Mouse (Mus musculus) embryonic facial prominence, embryonic 12.5 days (tissue): ENCODE data around the gene Lama5. TPM values are rescaled to one million over a fixed set of nuclear protein-coding genes. Genes with fewer than 3 reads are reported as not detected.

Source experiments
- ATAC-seq: fragments of 200-750 bp; cut with Nextera tagmentation; 2 replicates; pipeline ENCODE4 v1.8.0; 2017; ENCODE audit not compliant: insufficient number of reproducible peaks, insufficient read depth, low FRiP score, low TSS enrichment
- H3K27ac ChIP-seq: fragments of 300-500 bp; sonication (generic); 2 replicates; pipeline ENCODE4 v1.5.1; 2016; ENCODE audit warnings: mild to moderate bottlenecking
- H3K27me3 ChIP-seq: fragments of 300-500 bp; sonication (generic); 2 replicates; pipeline ENCODE4 v1.6.1; 2016; ENCODE audit warnings: mild to moderate bottlenecking, moderate library complexity
- H3K36me3 ChIP-seq: fragments of 300-500 bp; sonication (generic); 2 replicates; pipeline ENCODE4 v1.6.1; 2016; ENCODE audit warnings: mild to moderate bottlenecking
- H3K4me1 ChIP-seq: fragments of 300-500 bp; sonication (generic); 2 replicates; pipeline ENCODE4 v1.6.1; 2016
- H3K4me2 ChIP-seq: fragments of 300-500 bp; sonication (generic); replicated peaks from 2 replicates; pipeline ENCODE4 v1.6.1; 2016; ENCODE audit warnings: mild to moderate bottlenecking, moderate library complexity
- H3K4me3 ChIP-seq: fragments of 300-500 bp; sonication (generic); 2 replicates; pipeline ENCODE4 v1.5.1; 2016; ENCODE audit warnings: mild to moderate bottlenecking
- H3K9ac ChIP-seq: fragments of 300-500 bp; sonication (generic); 2 replicates; pipeline ENCODE4 v1.6.1; 2016; ENCODE audit warnings: mild to moderate bottlenecking, moderate library complexity
- H3K9me3 ChIP-seq: fragments of 300-500 bp; sonication (generic); 2 replicates; pipeline ENCODE4 v1.6.1; 2016; ENCODE audit warnings: mild to moderate bottlenecking, moderate library complexity
- whole genome bisulfite sequencing: fragments of 180-500 bp; shearing (Covaris S2); methylation state at CpG from one replicate; pipeline ENCODE4 v1.1.7; 2016; 5-methylcytosine and 5-hydroxymethylcytosine counted together
- polyA plus RNA-seq: library from polyadenylated mRNA; unstranded; fragments of >200 nt; fragmentation: Nextera tagmentation; extraction: Ambion mirVana; gene quantifications from 2 replicates; pipeline ENCODE4 v1.2.1, GENCODE M21; 2016

Lama5 gene
- polyA plus RNA-seq, 1 experiment from 2014 or later, result 14.2 TPM

- Histone ChIP-seq H3K36me3 (no peaks in the 10 kb centered on the region), H3K9me3 (no peaks in the 10 kb centered on the region), H3K9ac (no peak overlapping the region), H3K4me3 (no peak overlapping the region), H3K27ac (no peak overlapping the region), H3K27me3 (no peaks in the 10 kb centered on the region), H3K4me2 (no peak overlapping the region), H3K4me1 (no peaks in the 10 kb centered on the region)
- no peak for ATAC-seq
- WGBS, result 80% methylated on average over 12 of the region's 12 CpGs
Measured at GRCm38 (mm10) chr2:180205083-180205955, 20.3 kb downstream of the Lama5 start.

- Histone ChIP-seq H3K9ac (no peak overlapping the region), H3K27ac (no peak overlapping the region), H3K4me3 (no peak overlapping the region), H3K4me1 (no peaks in the 10 kb centered on the region), H3K4me2 (no peak overlapping the region), H3K9me3 (no peaks in the 10 kb centered on the region), H3K36me3 (no peaks in the 10 kb centered on the region), H3K27me3 (no peaks in the 10 kb centered on the region)
- ATAC-seq, result no peak
- 83% methylated on average over 9 of the region's 9 CpGs for WGBS
Measured at GRCm38 (mm10) chr2:180204501-180204900, 21.2 kb downstream of the Lama5 start.

- H3K27me3 ChIP-seq, result no peaks in the 10 kb centered on the region
- no peaks in the 10 kb centered on the region for H3K9me3 ChIP-seq
- no peaks in the 10 kb centered on the region for H3K36me3 ChIP-seq
- no peak overlapping the region for H3K9ac ChIP-seq
- no peak overlapping the region for H3K4me3 ChIP-seq
- ATAC-seq, result no peak
- H3K4me2 ChIP-seq, result no peak overlapping the region
- no peaks in the 10 kb centered on the region for H3K4me1 ChIP-seq
- WGBS, result 80% methylated on average over 10 of the region's 10 CpGs
- H3K27ac ChIP-seq, result no peak overlapping the region
Measured at GRCm38 (mm10) chr2:180202805-180203204, 22.9 kb downstream of the Lama5 start.

- Histone ChIP-seq H3K9me3 (no peaks in the 10 kb centered on the region), H3K4me1 (no peaks in the 10 kb centered on the region), H3K27ac (no peak overlapping the region), H3K27me3 (no peaks in the 10 kb centered on the region), H3K36me3 (no peaks in the 10 kb centered on the region), H3K4me2 (no peak overlapping the region), H3K4me3 (no peak overlapping the region), H3K9ac (no peak overlapping the region)
- no peak for ATAC-seq
- WGBS, result 90% methylated on average over 14 of the region's 14 CpGs
Measured at GRCm38 (mm10) chr2:180202263-180202662, 23.4 kb downstream of the Lama5 start.

GRCm38 (mm10) chr2:180201303-180201702 lies 24.4 kb downstream of the Lama5 start:
- H3K4me3 ChIP-seq, result no peak overlapping the region
- no peaks in the 10 kb centered on the region for H3K36me3 ChIP-seq
- H3K27me3 ChIP-seq, result no peaks in the 10 kb centered on the region
- H3K27ac ChIP-seq, result no peak overlapping the region
- H3K9me3 ChIP-seq, result no peaks in the 10 kb centered on the region
- H3K4me1 ChIP-seq, result no peaks in the 10 kb centered on the region
- no peak for ATAC-seq
- WGBS, result 71% methylated on average over 9 of the region's 9 CpGs
- no peak overlapping the region for H3K9ac ChIP-seq
- H3K4me2 ChIP-seq, result no peak overlapping the region

- Histone ChIP-seq H3K9ac (no peak overlapping the region), H3K36me3 (no peaks in the 10 kb centered on the region), H3K27me3 (no peaks in the 10 kb centered on the region), H3K4me3 (no peak overlapping the region), H3K4me1 (no peaks in the 10 kb centered on the region), H3K27ac (no peak overlapping the region), H3K4me2 (no peak overlapping the region), H3K9me3 (no peaks in the 10 kb centered on the region)
- 76% methylated on average over 11 of the region's 11 CpGs for WGBS
- ATAC-seq, result no peak
Measured at GRCm38 (mm10) chr2:180200681-180201080, 25.0 kb downstream of the Lama5 start.

GRCm38 (mm10) chr2:180198782-180199181 lies 26.9 kb downstream of the Lama5 start:
- ATAC-seq, result no peak
- H3K27ac ChIP-seq, result no peak overlapping the region
- H3K36me3 ChIP-seq, result no peaks in the 10 kb centered on the region
- H3K9ac ChIP-seq, result no peak overlapping the region
- H3K27me3 ChIP-seq, result no peaks in the 10 kb centered on the region
- 86% methylated on average over 10 of the region's 10 CpGs for WGBS
- H3K4me2 ChIP-seq, result no peak overlapping the region
- H3K9me3 ChIP-seq, result no peaks in the 10 kb centered on the region
- H3K4me1 ChIP-seq, result no peaks in the 10 kb centered on the region
- H3K4me3 ChIP-seq, result no peak overlapping the region

GRCm38 (mm10) chr2:180197323-180198037 lies 28.2 kb downstream of the Lama5 start:
- Histone ChIP-seq H3K27ac (no peak overlapping the region), H3K4me3 (no peak overlapping the region), H3K27me3 (no peaks in the 10 kb centered on the region), H3K4me1 (no peaks in the 10 kb centered on the region), H3K36me3 (no peaks in the 10 kb centered on the region), H3K9ac (no peak overlapping the region), H3K4me2 (no peak overlapping the region), H3K9me3 (no peaks in the 10 kb centered on the region)
- 86% methylated on average over 10 of the region's 10 CpGs for WGBS
- ATAC-seq, result no peak

GRCm38 (mm10) chr2:180196610-180197322 lies 28.9 kb downstream of the Lama5 start:
- no peak overlapping the region for H3K27ac ChIP-seq
- WGBS, result 56% methylated on average over 12 of the region's 12 CpGs

GRCm38 (mm10) chr2:180187362-180187761 lies 38.3 kb downstream of the Lama5 start:
- peaks cover 4% of the 10 kb centered on the region; the same call in 1 of the 2 replicates for H3K36me3 ChIP-seq
- no peaks in the 10 kb centered on the region for H3K9me3 ChIP-seq
- no peak overlapping the region for H3K4me3 ChIP-seq
- H3K4me1 ChIP-seq, result no peaks in the 10 kb centered on the region
- no peak overlapping the region for H3K9ac ChIP-seq
- no peaks in the 10 kb centered on the region for H3K27me3 ChIP-seq
- ATAC-seq, result no peak
- H3K27ac ChIP-seq, result no peak overlapping the region
- no peak overlapping the region for H3K4me2 ChIP-seq
- WGBS, result 92% methylated on average over 11 of the region's 11 CpGs

More at GRCm38 (mm10) chr2:180196610-180197322, 28.9 kb downstream of the Lama5 start:
- H3K4me3 ChIP-seq, result no peak overlapping the region
- no peaks in the 10 kb centered on the region for H3K9me3 ChIP-seq
- H3K4me2 ChIP-seq, result no peak overlapping the region
- no peak for ATAC-seq
- no peaks in the 10 kb centered on the region for H3K36me3 ChIP-seq
- no peak overlapping the region for H3K9ac ChIP-seq
- H3K27me3 ChIP-seq, result no peaks in the 10 kb centered on the region
- no peaks in the 10 kb centered on the region for H3K4me1 ChIP-seq

GRCm38 (mm10) chr2:180185686-180186085 lies 40.0 kb downstream of the Lama5 start:
- H3K4me1 ChIP-seq, result no peaks in the 10 kb centered on the region
- no peak overlapping the region for H3K4me3 ChIP-seq
- no peaks in the 10 kb centered on the region for H3K9me3 ChIP-seq
- 93% methylated on average over 14 of the region's 14 CpGs for WGBS
- H3K36me3 ChIP-seq, result peaks cover 2% of the 10 kb centered on the region; the same call in 1 of the 2 replicates
- no peak overlapping the region for H3K4me2 ChIP-seq
- H3K27ac ChIP-seq, result no peak overlapping the region
- ATAC-seq, result no peak
- no peaks in the 10 kb centered on the region for H3K27me3 ChIP-seq
- no peak overlapping the region for H3K9ac ChIP-seq
